Mouse (Mus musculus) bone marrow, adult 2 months (tissue): ENCODE measurements around the gene Rnasel. TPM values are rescaled to one million over a fixed set of nuclear protein-coding genes. Genes with fewer than 3 reads are reported as not detected.
A peak's percentile ranks its signal among the peaks of the same experiment; 100 is the strongest.

ENCODE experiments used
- H3K27ac ChIP-seq: fragments of 200-500 bp; 2 replicates; pipeline ENCODE4 v1.5.1; 2012; ENCODE audit warnings: low read depth, mild to moderate bottlenecking, control low read depth, inconsistent platforms, low read length; ENCODE audit not compliant: control insufficient read depth, poor library complexity, insufficient read depth
- H3K4me1 ChIP-seq: fragments of 200-500 bp; 2 replicates; pipeline ENCODE4 v1.6.1; 2011; ENCODE audit warnings: low read length; ENCODE audit not compliant: control insufficient read depth, insufficient read depth
- H3K4me3 ChIP-seq: fragments of 200-500 bp; replicated peaks from 2 replicates; pipeline ENCODE3; 2011; ENCODE audit warnings: mild to moderate bottlenecking, low read depth, low read length, control low read depth; ENCODE audit not compliant: control insufficient read depth
- CTCF ChIP-seq: fragments of 200-500 bp; IDR thresholded peaks from 2 replicates; pipeline ENCODE4 v1.5.1; 2011; ENCODE audit warnings: low read length, control low read depth; ENCODE audit not compliant: control insufficient read depth, insufficient read depth
- POLR2A ChIP-seq: fragments of 200-500 bp; IDR thresholded peaks from 2 replicates; pipeline ENCODE4 v1.6.1; 2011; ENCODE audit warnings: low read depth, mild to moderate bottlenecking, control low read depth, low read length, borderline replicate concordance; ENCODE audit not compliant: control insufficient read depth
- WGBS: fragments of 180-500 bp; shearing (Covaris S2); methylation state at CpG from one replicate; pipeline ENCODE4 v1.1.7; 2018; 5-methylcytosine and 5-hydroxymethylcytosine counted together
- polyA plus RNA-seq: library from polyadenylated mRNA; stranded (reverse); fragments of >200 nt; gene quantifications from 2 replicates; pipeline ENCODE4 v1.2.4, GENCODE M21; 2011; ENCODE audit warnings: low replicate concordance; ENCODE audit not compliant: missing spikeins, insufficient read depth, insufficient read length

Gene Rnasel
- polyA plus RNA-seq, 1 experiment: 27.9 TPM

DNA sequence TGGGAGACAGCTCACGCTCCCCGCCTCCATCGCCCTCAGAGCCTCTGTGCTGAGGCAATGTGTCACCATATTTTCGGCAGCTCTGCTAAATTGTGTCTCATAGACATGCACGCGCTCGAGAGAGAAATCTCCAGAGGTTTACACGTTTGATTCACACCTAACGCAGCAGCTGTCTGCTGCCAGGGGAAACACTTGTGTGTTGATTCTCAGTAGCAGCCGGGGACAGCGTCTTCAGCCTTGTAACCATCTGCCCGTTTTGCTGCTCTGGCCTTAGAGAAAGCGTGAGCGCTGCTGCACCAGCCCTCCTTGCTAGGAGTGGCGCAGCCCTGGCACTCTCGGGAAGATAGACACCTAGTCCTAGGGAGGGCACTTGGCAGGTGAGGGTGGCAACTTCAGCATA lies 22.6 kb upstream of the Rnasel start:
- WGBS: 89% methylated on average over 16 of the region's 16 CpGs
- TF ChIP-seq CTCF (no peak), POLR2A (no peak)
- no peak overlapping the region for H3K4me3 ChIP-seq
- H3K27ac ChIP-seq: no peak overlapping the region
- no peaks in the 10 kb centered on the region for H3K4me1 ChIP-seq

DNA sequence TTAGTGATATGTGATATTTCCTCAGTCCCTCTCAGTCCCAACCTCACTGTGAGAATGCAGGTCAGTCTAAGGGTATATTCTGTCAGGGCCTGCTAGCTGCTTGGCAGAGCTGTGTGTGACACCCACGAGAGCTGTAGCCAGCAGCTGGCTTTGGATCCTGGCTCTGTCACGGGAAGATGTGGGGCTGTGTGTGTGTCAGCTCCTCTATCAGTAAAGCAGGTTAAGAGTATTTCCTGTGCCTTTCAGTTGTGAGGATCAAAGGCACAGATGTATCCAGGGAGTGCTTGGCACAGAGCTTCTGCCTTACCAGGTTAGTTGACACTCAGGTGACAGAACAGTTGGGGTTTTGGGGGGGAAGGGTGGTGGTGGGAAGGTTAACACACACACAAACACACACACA lies 19.4 kb upstream of the Rnasel start:
- H3K4me3 ChIP-seq: no peak overlapping the region
- WGBS: 70% methylated on average over 2 of the region's 2 CpGs
- H3K4me1 ChIP-seq: no peaks in the 10 kb centered on the region
- TF ChIP-seq POLR2A: no peak
- TF ChIP-seq CTCF: no peak
- H3K27ac ChIP-seq: no peak overlapping the region

DNA sequence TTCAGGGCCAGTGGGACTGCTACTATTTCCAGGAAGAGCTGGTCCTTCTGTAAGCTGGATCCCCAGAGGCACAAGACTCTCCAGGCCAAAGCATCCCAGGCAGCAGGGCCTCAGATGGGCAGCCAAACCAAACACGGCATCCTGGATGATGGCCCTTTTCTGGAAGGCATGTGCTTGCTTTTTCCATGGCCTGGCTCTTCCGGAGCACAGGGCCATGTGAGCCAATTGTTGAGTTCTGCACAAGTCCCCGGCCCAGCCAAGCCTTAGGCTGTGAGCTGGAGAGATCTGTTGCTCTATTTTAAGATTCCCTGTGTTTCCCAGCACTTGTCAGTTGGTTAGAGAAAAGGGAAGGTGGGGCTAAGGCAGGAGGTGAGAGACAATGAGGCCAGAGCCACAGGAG lies 18.6 kb upstream of the Rnasel start:
- Histone ChIP-seq H3K4me3 (no peak overlapping the region), H3K4me1 (no peaks in the 10 kb centered on the region), H3K27ac (no peak overlapping the region)
- TF ChIP-seq CTCF (no peak), POLR2A (no peak)
- WGBS: 77% methylated on average over 3 of the region's 3 CpGs

DNA sequence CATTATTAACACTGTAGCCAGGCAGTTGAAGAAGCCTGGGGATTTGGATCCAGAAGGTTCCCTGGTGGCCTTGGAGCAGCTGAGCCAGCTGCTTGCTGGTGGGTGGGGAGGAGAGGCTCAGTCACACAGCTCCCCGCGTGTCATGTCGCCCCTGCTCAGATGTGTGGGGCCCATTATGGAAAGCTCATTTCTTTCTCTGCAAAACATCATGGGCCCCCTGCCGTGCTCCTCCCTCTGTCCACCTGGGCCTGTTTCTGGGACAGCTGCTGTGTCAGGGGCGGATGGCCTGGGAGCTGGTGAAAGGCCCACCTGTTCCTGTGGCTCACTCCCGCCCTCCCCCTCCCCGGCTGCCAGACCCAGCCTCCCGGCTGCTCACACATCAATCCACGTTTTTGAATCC lies 16.0 kb upstream of the Rnasel start:
- no peaks in the 10 kb centered on the region for H3K4me1 ChIP-seq
- H3K4me3 ChIP-seq: no peak overlapping the region
- TF ChIP-seq POLR2A (no peak), CTCF (no peak)
- 74% methylated on average over 9 of the region's 9 CpGs for WGBS
- H3K27ac ChIP-seq: no peak overlapping the region

DNA sequence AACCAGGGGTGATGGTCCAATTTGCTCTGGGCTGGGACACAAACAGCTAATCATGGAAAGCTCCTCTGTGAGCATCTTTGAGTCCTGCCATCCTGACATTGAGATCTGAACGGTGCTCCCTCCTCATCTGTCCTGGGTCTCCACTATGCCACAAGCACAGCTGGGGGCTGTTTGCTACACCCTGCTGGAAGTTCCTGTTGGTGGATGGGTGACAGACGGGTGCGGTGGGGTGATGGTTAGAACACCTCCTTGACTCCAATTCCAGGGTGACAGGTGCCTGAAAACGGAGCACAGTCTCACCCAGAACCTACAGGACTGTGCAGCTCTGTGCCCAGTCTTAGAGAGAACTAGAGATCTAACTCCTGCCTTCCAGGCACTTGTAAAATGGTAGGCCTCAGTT lies 14.4 kb upstream of the Rnasel start:
- Histone ChIP-seq H3K4me3 (no peak overlapping the region), H3K27ac (no peak overlapping the region), H3K4me1 (no peaks in the 10 kb centered on the region)
- 75% methylated on average over 4 of the region's 4 CpGs for WGBS
- TF ChIP-seq CTCF (no peak), POLR2A (no peak)

- Histone ChIP-seq H3K4me3 (no peak overlapping the region), H3K4me1 (no peaks in the 10 kb centered on the region), H3K27ac (no peak overlapping the region)
- TF ChIP-seq POLR2A: no peak
- TF ChIP-seq CTCF: no peak
- WGBS: 50% methylated on average over 6 of the region's 6 CpGs
These were observed 13.1 kb upstream of the Rnasel start for GRCm38 (mm10) chr1:153736096-153736495.

DNA sequence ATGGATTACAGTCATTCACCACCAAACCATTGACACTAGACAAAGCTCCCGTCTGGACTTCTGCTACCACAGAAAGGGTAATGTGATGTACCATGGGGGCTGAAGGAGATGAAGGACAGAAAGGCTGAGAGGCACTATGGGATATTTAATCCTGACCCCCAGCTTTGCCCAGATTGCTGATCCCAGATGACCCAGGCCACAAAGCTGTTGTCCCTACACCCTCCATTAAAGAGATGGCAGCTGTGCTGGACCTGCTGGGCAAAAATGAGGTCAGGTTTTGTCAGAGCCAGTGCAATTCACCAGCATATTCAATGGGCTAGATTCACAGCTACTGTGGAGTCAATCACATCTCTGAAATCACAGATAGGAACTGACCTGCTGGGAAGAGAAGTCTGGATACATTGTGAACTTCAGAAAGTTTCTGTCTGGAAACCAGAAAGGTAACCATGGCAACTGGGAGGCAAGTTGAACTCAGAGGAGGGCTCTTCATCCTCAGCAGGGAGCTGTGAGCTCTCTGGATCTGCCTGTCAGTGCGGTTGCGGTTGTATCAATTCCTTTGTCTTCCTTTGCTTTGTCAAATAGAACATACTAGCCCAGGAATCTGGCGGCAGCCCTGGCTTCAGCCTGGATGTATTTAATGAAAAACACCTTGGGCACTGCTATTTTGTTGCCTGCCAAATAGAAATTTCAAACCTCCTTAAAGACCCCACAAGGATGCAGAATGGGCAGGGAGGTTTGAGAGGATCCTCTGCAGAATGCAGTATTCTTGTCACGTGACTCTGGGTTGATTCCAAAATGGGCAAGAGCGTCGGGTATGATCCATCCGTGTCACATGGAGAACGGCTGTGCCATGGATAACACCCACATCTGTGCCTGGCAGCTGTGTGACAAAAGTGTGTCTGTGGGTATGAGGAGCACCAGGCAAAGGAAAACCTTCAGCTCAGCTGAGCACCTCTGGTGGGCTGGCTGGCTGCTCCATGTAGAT lies 11.8 kb upstream of the Rnasel start:
- H3K4me1 ChIP-seq: no peaks in the 10 kb centered on the region
- no peak for TF ChIP-seq CTCF
- no peak overlapping the region for H3K4me3 ChIP-seq
- 66% methylated on average over 9 of the region's 9 CpGs for WGBS
- no peak overlapping the region for H3K27ac ChIP-seq

- no peak overlapping the region for H3K27ac ChIP-seq
- TF ChIP-seq CTCF: no peak
- TF ChIP-seq POLR2A: no peak
- no peak overlapping the region for H3K4me3 ChIP-seq
- no peaks in the 10 kb centered on the region for H3K4me1 ChIP-seq
- WGBS: 21% methylated on average over 13 of the region's 13 CpGs
These were observed 9.7 kb upstream of the Rnasel start for GRCm38 (mm10) chr1:153739437-153740015.

- 1% methylated on average over 28 of the region's 28 CpGs for WGBS
- TF ChIP-seq CTCF (no peak), POLR2A (peak; percentile 37; the same call in 1 of the 2 replicates)
- Histone ChIP-seq H3K4me3 (no peak within 1 kb of the TSS), H3K4me1 (no peaks in the 10 kb centered on the region), H3K27ac (no peak within 1 kb of the TSS)
These were observed 9.1 kb upstream of the Rnasel start, which contains the start of gene Rgs16 for GRCm38 (mm10) chr1:153740145-153740544. Gene Rgs16 (plus strand): TSS chr1:153740349.
